ENCODE assay signal across 23 mouse cellular contexts in genomic region chr3:60884027-60884426, GRCm38 (mm10).
DNase-seq lines count a peak whose midpoint lies in the region; ATAC-seq lines count a peak whose summit lies in the region.
"Had no signal": no experiment of that assay in that cellular context is flagged by ENCODE, and none has a peak within 500 bp of the region (broad histone marks: within the 10 kb centered on the region; RNA-seq: fewer than 3 reads in every experiment).

No protein-coding gene starts in this region.

- H3K36me3 ChIP-seq in forebrain, embryonic 13.5 days (ENCODE audit: poor library complexity, severe bottlenecking) = no peaks in the 10 kb centered on the region
- H3K36me3 ChIP-seq in forebrain, embryonic 10.5 days (replicated peaks) = no peaks in the 10 kb centered on the region
- no peaks in the 10 kb centered on the region for H3K36me3 ChIP-seq in midbrain, embryonic 13.5 days
- H3K36me3 ChIP-seq in midbrain, embryonic 11.5 days (ENCODE audit: control insufficient read depth, insufficient read depth, low read length) = no peaks in the 10 kb centered on the region
- H3K36me3 ChIP-seq in forebrain, embryonic 15.5 days = no peaks in the 10 kb centered on the region
- H3K36me3 ChIP-seq: embryonic facial prominence, embryonic 15.5 days; heart, embryonic 10.5 days; hindbrain, embryonic 15.5 days; neural tube, embryonic 12.5 days had no signal

- DNase-seq in forebrain, embryonic 10.5 days (ENCODE audit: extremely low spot score, low spot score) = no peak
- DNase-seq in midbrain, embryonic 11.5 days (ENCODE audit: low spot score, missing footprints) = no peak
- DNase-seq in telencephalon, adult 2 months (ENCODE audit: low read depth, low spot score) = peak; percentile 19
- DNase-seq in cerebellum, adult 8-10 months = no peak
- DNase-seq: cerebellum, postnatal 10 days; gastrocnemius, adult 2 months; kidney, adult 18-20 months; left cerebral cortex, postnatal 4 days; liver; liver, postnatal 0 days; lung, postnatal 10 days; thymus, adult 18-20 months; thymus, postnatal 4 days had no signal

- ATAC-seq in forebrain, embryonic 13.5 days = peak; percentile 93
- peak; percentile 67 for ATAC-seq in midbrain, embryonic 13.5 days
- no peak for ATAC-seq in midbrain, embryonic 11.5 days (ENCODE audit: low FRiP score)
- peak; percentile 94 for ATAC-seq in forebrain, embryonic 15.5 days (replicated peaks)
- no peak for ATAC-seq in inflammation-experienced regulatory T-cells, adult 6 months
- ATAC-seq: liver, postnatal 0 days had no signal

- no peak overlapping the region for H3K4me3 ChIP-seq in forebrain, embryonic 13.5 days
- no peak overlapping the region for H3K4me3 ChIP-seq in forebrain, embryonic 10.5 days
- H3K4me3 ChIP-seq in midbrain, embryonic 13.5 days (replicated peaks) = no peak overlapping the region
- H3K4me3 ChIP-seq in midbrain, embryonic 11.5 days (ENCODE audit: low read depth, low read length) = no peak overlapping the region
- no peak overlapping the region for H3K4me3 ChIP-seq in forebrain, embryonic 15.5 days
- H3K4me3 ChIP-seq: embryonic facial prominence, embryonic 15.5 days; gastrocnemius, adult 2 months; heart, embryonic 10.5 days; hindbrain, embryonic 15.5 days; neural tube, embryonic 12.5 days had no signal

- no peaks in the 10 kb centered on the region for H3K4me1 ChIP-seq in forebrain, embryonic 13.5 days
- no peaks in the 10 kb centered on the region for H3K4me1 ChIP-seq in forebrain, embryonic 10.5 days
- no peaks in the 10 kb centered on the region for H3K4me1 ChIP-seq in midbrain, embryonic 13.5 days (replicated peaks)
- H3K4me1 ChIP-seq in midbrain, embryonic 11.5 days (ENCODE audit: control insufficient read depth, insufficient read depth, low read length) = no peaks in the 10 kb centered on the region
- H3K4me1 ChIP-seq in forebrain, embryonic 15.5 days = peaks cover 5% of the 10 kb centered on the region; the same call in 1 of the 2 replicates
- H3K4me1 ChIP-seq: embryonic facial prominence, embryonic 15.5 days; heart, embryonic 10.5 days; hindbrain, embryonic 15.5 days; neural tube, embryonic 12.5 days had no signal

- 56% methylated on average over 3 of the region's 3 CpGs for WGBS in forebrain, embryonic 13.5 days
- 77% methylated on average over 3 of the region's 3 CpGs for WGBS in forebrain, embryonic 10.5 days
- WGBS in midbrain, embryonic 13.5 days = 52% methylated on average over 3 of the region's 3 CpGs
- WGBS in midbrain, embryonic 11.5 days = 62% methylated on average over 3 of the region's 3 CpGs
- 45% methylated on average over 3 of the region's 3 CpGs for WGBS in forebrain, embryonic 15.5 days

- no peak overlapping the region for H3K27ac ChIP-seq in forebrain, embryonic 13.5 days
- H3K27ac ChIP-seq in forebrain, embryonic 10.5 days = no peak overlapping the region
- no peak overlapping the region for H3K27ac ChIP-seq in midbrain, embryonic 13.5 days
- no peak overlapping the region for H3K27ac ChIP-seq in midbrain, embryonic 11.5 days (ENCODE audit: low read depth, low read length)
- H3K27ac ChIP-seq in forebrain, embryonic 15.5 days (replicated peaks) = 0 out of 2 replicates have a peak overlapping the region, but pooled peaks have one; percentile 8
- H3K27ac ChIP-seq: embryonic facial prominence, embryonic 15.5 days; gastrocnemius, adult 2 months; heart, embryonic 10.5 days; hindbrain, embryonic 15.5 days; kidney, postnatal 0 days; neural tube, embryonic 12.5 days had no signal

- no peak overlapping the region for H3K4me2 ChIP-seq in forebrain, embryonic 13.5 days
- no peak overlapping the region for H3K4me2 ChIP-seq in midbrain, embryonic 13.5 days (replicated peaks)
- H3K4me2 ChIP-seq in midbrain, embryonic 11.5 days = no peak overlapping the region
- H3K4me2 ChIP-seq in forebrain, embryonic 15.5 days (replicated peaks) = no peak overlapping the region
- H3K4me2 ChIP-seq: embryonic facial prominence, embryonic 15.5 days; hindbrain, embryonic 15.5 days; neural tube, embryonic 12.5 days had no signal

- H3K9ac ChIP-seq in forebrain, embryonic 13.5 days = no peak overlapping the region
- H3K9ac ChIP-seq in midbrain, embryonic 13.5 days (replicated peaks) = no peak overlapping the region
- H3K9ac ChIP-seq in midbrain, embryonic 11.5 days (ENCODE audit: low read length) = no peak overlapping the region
- H3K9ac ChIP-seq in forebrain, embryonic 15.5 days (replicated peaks) = no peak overlapping the region
- H3K9ac ChIP-seq: embryonic facial prominence, embryonic 15.5 days; hindbrain, embryonic 15.5 days; liver, postnatal 0 days; neural tube, embryonic 12.5 days had no signal

- H3K27me3 ChIP-seq in forebrain, embryonic 13.5 days = no peaks in the 10 kb centered on the region
- H3K27me3 ChIP-seq in forebrain, embryonic 10.5 days (ENCODE audit: poor library complexity, severe bottlenecking) = no peaks in the 10 kb centered on the region
- H3K27me3 ChIP-seq in midbrain, embryonic 13.5 days = no peaks in the 10 kb centered on the region
- H3K27me3 ChIP-seq in midbrain, embryonic 11.5 days (ENCODE audit: control insufficient read depth, insufficient read depth, low read length) = no peaks in the 10 kb centered on the region
- H3K27me3 ChIP-seq in forebrain, embryonic 15.5 days = no peaks in the 10 kb centered on the region
- H3K27me3 ChIP-seq: CH12.LX; embryonic facial prominence, embryonic 15.5 days; hindbrain, embryonic 15.5 days; neural tube, embryonic 12.5 days had no signal

- no peaks in the 10 kb centered on the region for H3K9me3 ChIP-seq in forebrain, embryonic 13.5 days (replicated peaks)
- H3K9me3 ChIP-seq in forebrain, embryonic 10.5 days = no peaks in the 10 kb centered on the region
- no peaks in the 10 kb centered on the region for H3K9me3 ChIP-seq in midbrain, embryonic 13.5 days
- no peaks in the 10 kb centered on the region for H3K9me3 ChIP-seq in midbrain, embryonic 11.5 days (ENCODE audit: control insufficient read depth, low read length)
- H3K9me3 ChIP-seq in forebrain, embryonic 15.5 days = no peaks in the 10 kb centered on the region
- H3K9me3 ChIP-seq: embryonic facial prominence, embryonic 15.5 days; heart, embryonic 10.5 days; hindbrain, embryonic 15.5 days; neural tube, embryonic 12.5 days had no signal

Comparison
In these comparisons a context has a peak if more than half of its experiments do, and no peak if none do; other contexts are left out.
1. ATAC-seq: peak in forebrain, embryonic 13.5 days (single experiment), midbrain, embryonic 13.5 days (single experiment) and forebrain, embryonic 15.5 days (single experiment); none in midbrain, embryonic 11.5 days (single experiment) and inflammation-experienced regulatory T-cells, adult 6 months (single experiment).